Mouse (Mus musculus) spleen, postnatal 4 days (tissue): ENCODE results near the gene Zfp819.
"Not testable (repeated sequence)": the region's sequence is repeated elsewhere in the genome, so short reads cannot be mapped to it uniquely, and the experiment has no call there.

ENCODE experiments used
- DNase-seq, 2 experiments: peaks; one replicate each; pipeline ENCODE4 v3.0.0; 2022; ENCODE audit warnings: low spot score in 2 of 2

Gene Zfp819

GRCm38 (mm10) chr7:43642587-43642986 lies 35.6 kb downstream of the Zfp819 start:
- no peak for DNase-seq

- no peak for DNase-seq
Observed at GRCm38 (mm10) chr7:43643046-43643652, 36.2 kb downstream of the Zfp819 start.

GRCm38 (mm10) chr7:43652683-43653082 lies 45.7 kb downstream of the Zfp819 start:
- DNase-seq: no peak

GRCm38 (mm10) chr7:43654519-43654918 lies 47.5 kb downstream of the Zfp819 start:
- no peak for DNase-seq

- no peak for DNase-seq
Observed at GRCm38 (mm10) chr7:43656232-43656631, 49.3 kb downstream of the Zfp819 start.

GRCm38 (mm10) chr7:43660002-43660401 lies 53.0 kb downstream of the Zfp819 start, which contains the start of gene Siglece:
Siglece (minus strand) TSS chr7:43660161.
- no peak for DNase-seq

GRCm38 (mm10) chr7:43662804-43663203 lies 55.8 kb downstream of the Zfp819 start:
- no peak for DNase-seq

- not testable (repeated sequence) for DNase-seq
Observed at GRCm38 (mm10) chr7:43667221-43667620, 60.3 kb downstream of the Zfp819 start.
